Mouse (Mus musculus): Measurements from ENCODE around the gene Nkain2.

DNA sequence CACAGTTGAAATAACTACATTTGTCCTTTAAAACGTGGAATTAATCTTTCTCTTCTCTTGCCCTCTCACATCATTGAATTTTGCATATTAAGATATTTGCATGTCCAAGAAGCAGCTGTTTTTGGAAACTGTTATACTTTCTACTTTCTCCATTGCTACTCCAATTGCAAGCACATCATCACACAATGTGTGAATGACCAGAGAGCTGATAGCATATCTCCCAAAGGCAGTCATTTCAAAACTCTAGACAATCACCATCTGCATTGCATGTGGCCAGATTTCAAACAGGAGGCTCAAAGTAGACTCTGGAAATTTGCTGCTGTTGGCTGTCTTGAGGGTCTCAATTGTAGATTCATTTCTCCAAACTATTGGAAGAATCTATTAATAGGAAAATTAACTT is 396.7 kb downstream of the Nkain2 start:
- TF ChIP-seq EP300 (IDR thresholded peaks at IDR 0.05; ENCODE audit: insufficient read depth, low read depth, low read length), result no peak
- no peak for TF ChIP-seq CTCF (IDR thresholded peaks at IDR 0.05)

Measured in heart, adult 2 months (tissue).